Mouse (Mus musculus) ES-Bruce4 (cell line): Measurements from ENCODE around the gene Sox15.

Experiments
- CTCF ChIP-seq: IDR thresholded peaks from one replicate; pipeline ENCODE4 v1.8.1; 2011; ENCODE audit warnings: low read depth, low read length
- EP300 ChIP-seq: IDR thresholded peaks from 2 replicates; pipeline ENCODE4 v1.6.1; 2011; ENCODE audit warnings: low read depth, low read length; ENCODE audit not compliant: insufficient read depth
- POLR2A ChIP-seq: IDR thresholded peaks from one replicate; pipeline ENCODE4 v1.8.1; 2011; ENCODE audit warnings: low read length; ENCODE audit not compliant: insufficient read depth

GRCm38 (mm10) chr11:69692863-69693262, 37.7 kb downstream of the Sox15 start:
- no peak for TF ChIP-seq CTCF
- no peak for TF ChIP-seq EP300
- TF ChIP-seq POLR2A = no peak
